Mouse (Mus musculus): ENCODE results near the gene Rd3. TPM values are rescaled to one million over a fixed set of nuclear protein-coding genes. Genes with fewer than 3 reads are reported as not detected.

The Rd3 gene
- polyA plus RNA-seq, 1 experiment from 2014 or later, result 0.12 TPM

- WGBS, result 80% methylated on average over 5 of the region's 5 CpGs
- no peak overlapping the region for H3K4me2 ChIP-seq (replicated peaks; ENCODE audit: low read depth)
Observed at GRCm38 (mm10) chr1:191969939-191970338, 7.2 kb upstream of the Rd3 start.

GRCm38 (mm10) chr1:191974509-191975405 is 2.4 kb upstream of the Rd3 start:
- WGBS, result 62% methylated on average over 13 of the region's 13 CpGs
- no peak overlapping the region for H3K4me2 ChIP-seq (replicated peaks; ENCODE audit: low read depth)
- H3K27me3 ChIP-seq (ENCODE audit: control insufficient read depth, insufficient read depth, low read length), result no peaks in the 10 kb centered on the region
- H3K4me3 ChIP-seq (ENCODE audit: low read depth, low read length), result no peak overlapping the region
- ATAC-seq (ENCODE audit: low FRiP score, low TSS enrichment) (no peak), DNase-seq (ENCODE audit: low spot score) (no peak)
- H3K27ac ChIP-seq (replicated peaks), result no peak overlapping the region
- H3K9me3 ChIP-seq (ENCODE audit: control insufficient read depth, low read length), result no peaks in the 10 kb centered on the region
- H3K9ac ChIP-seq (ENCODE audit: low read length), result no peak overlapping the region
- H3K4me1 ChIP-seq (replicated peaks; ENCODE audit: control insufficient read depth, insufficient read depth), result no peaks in the 10 kb centered on the region
- no peaks in the 10 kb centered on the region for H3K36me3 ChIP-seq (ENCODE audit: control insufficient read depth, insufficient read depth, low read length)
- TF ChIP-seq CTCF (IDR thresholded peaks at IDR 0.05; ENCODE audit: low read depth) (no peak), EP300 (optimal IDR thresholded peaks at IDR 0.05) (no peak)

More at GRCm38 (mm10) chr1:191969939-191970338, 7.2 kb upstream of the Rd3 start:
- no peaks in the 10 kb centered on the region for H3K36me3 ChIP-seq (ENCODE audit: control insufficient read depth, insufficient read depth, low read length)
- no peak overlapping the region for H3K4me3 ChIP-seq (ENCODE audit: low read depth, low read length)
- H3K27me3 ChIP-seq (ENCODE audit: control insufficient read depth, insufficient read depth, low read length), result no peaks in the 10 kb centered on the region
- H3K9me3 ChIP-seq (ENCODE audit: control insufficient read depth, low read length), result no peaks in the 10 kb centered on the region
- DNase-seq (ENCODE audit: low spot score) (no peak), ATAC-seq (ENCODE audit: low FRiP score, low TSS enrichment) (no peak)
- no peaks in the 10 kb centered on the region for H3K4me1 ChIP-seq (replicated peaks; ENCODE audit: control insufficient read depth, insufficient read depth)
- H3K27ac ChIP-seq (replicated peaks), result no peak overlapping the region
- no peak for TF ChIP-seq EP300 (optimal IDR thresholded peaks at IDR 0.05)
- TF ChIP-seq CTCF (IDR thresholded peaks at IDR 0.05; ENCODE audit: low read depth), result no peak
- H3K9ac ChIP-seq (ENCODE audit: low read length), result no peak overlapping the region

- TF ChIP-seq CTCF (IDR thresholded peaks at IDR 0.05; ENCODE audit: low read depth), result no peak
- TF ChIP-seq EP300 (optimal IDR thresholded peaks at IDR 0.05), result no peak
- peak; percentile 44; the same call in 1 of the 2 replicates for ATAC-seq (ENCODE audit: low FRiP score, low TSS enrichment)
- Histone ChIP-seq H3K9ac (ENCODE audit: low read length) (no peak overlapping the region), H3K27me3 (ENCODE audit: control insufficient read depth, insufficient read depth, low read length) (no peaks in the 10 kb centered on the region), H3K4me3 (ENCODE audit: low read depth, low read length) (no peak overlapping the region), H3K9me3 (ENCODE audit: control insufficient read depth, low read length) (no peaks in the 10 kb centered on the region), H3K27ac (replicated peaks) (no peak overlapping the region), H3K4me1 (replicated peaks; ENCODE audit: control insufficient read depth, insufficient read depth) (no peaks in the 10 kb centered on the region; the same call in 1 of the 2 replicates), H3K4me2 (replicated peaks; ENCODE audit: low read depth) (no peak overlapping the region), H3K36me3 (ENCODE audit: control insufficient read depth, insufficient read depth, low read length) (no peaks in the 10 kb centered on the region)
- 17% methylated on average over 6 of the region's 6 CpGs for WGBS
- DNase-seq (ENCODE audit: low spot score), result no peak
Observed at GRCm38 (mm10) chr1:191981426-191982102, 4.4 kb downstream of the Rd3 start.

GRCm38 (mm10) chr1:191986674-191987480 is 9.7 kb downstream of the Rd3 start:
- no peak overlapping the region for H3K9ac ChIP-seq (ENCODE audit: low read length)
- H3K4me2 ChIP-seq (replicated peaks; ENCODE audit: low read depth), result no peak overlapping the region
- peak; percentile 44 for DNase-seq (ENCODE audit: low spot score)
- H3K4me3 ChIP-seq (ENCODE audit: low read depth, low read length), result no peak overlapping the region
- H3K4me1 ChIP-seq (replicated peaks; ENCODE audit: control insufficient read depth, insufficient read depth), result 0 out of 2 replicates have a peak, but pooled peaks cover 2% of the 10 kb centered on the region
- H3K27me3 ChIP-seq (ENCODE audit: control insufficient read depth, insufficient read depth, low read length), result no peaks in the 10 kb centered on the region
- no peaks in the 10 kb centered on the region for H3K36me3 ChIP-seq (ENCODE audit: control insufficient read depth, insufficient read depth, low read length)
- H3K9me3 ChIP-seq (ENCODE audit: control insufficient read depth, low read length), result no peaks in the 10 kb centered on the region
- 0 out of 2 replicates have a peak, but pooled peaks have one; percentile 30 for ATAC-seq (ENCODE audit: low FRiP score, low TSS enrichment)
- no peak overlapping the region for H3K27ac ChIP-seq (replicated peaks)
- 63% methylated on average over 8 of the region's 8 CpGs for WGBS
- TF ChIP-seq CTCF (IDR thresholded peaks at IDR 0.05; ENCODE audit: low read depth) (no peak), EP300 (optimal IDR thresholded peaks at IDR 0.05) (no peak)

- ATAC-seq (ENCODE audit: low FRiP score, low TSS enrichment), result no peak
- no peaks in the 10 kb centered on the region for H3K36me3 ChIP-seq (ENCODE audit: control insufficient read depth, insufficient read depth, low read length)
- H3K4me3 ChIP-seq (ENCODE audit: low read depth, low read length), result no peak overlapping the region
- TF ChIP-seq EP300 (optimal IDR thresholded peaks at IDR 0.05), result no peak
- no peak for TF ChIP-seq CTCF (IDR thresholded peaks at IDR 0.05; ENCODE audit: low read depth)
- no peak overlapping the region for H3K9ac ChIP-seq (ENCODE audit: low read length)
- no peaks in the 10 kb centered on the region for H3K9me3 ChIP-seq (ENCODE audit: control insufficient read depth, low read length)
- no peak for DNase-seq (ENCODE audit: low spot score)
- 51% methylated on average over 5 of the region's 5 CpGs for WGBS
- H3K27ac ChIP-seq (replicated peaks), result no peak overlapping the region
- no peaks in the 10 kb centered on the region for H3K27me3 ChIP-seq (ENCODE audit: control insufficient read depth, insufficient read depth, low read length)
- H3K4me1 ChIP-seq (replicated peaks; ENCODE audit: control insufficient read depth, insufficient read depth), result 0 out of 2 replicates have a peak, but pooled peaks cover 2% of the 10 kb centered on the region
- no peak overlapping the region for H3K4me2 ChIP-seq (replicated peaks; ENCODE audit: low read depth)
Observed at GRCm38 (mm10) chr1:191987481-191987769, 10.3 kb downstream of the Rd3 start.

Measured in stomach, postnatal 0 days (tissue).